Mouse (Mus musculus) neural tube, embryonic 13.5 days (tissue): ENCODE measurements around the gene Myoz1. TPM values are rescaled to one million over a fixed set of nuclear protein-coding genes. Genes with fewer than 3 reads are reported as not detected.
"Not testable (repeated sequence)": the region's sequence is repeated elsewhere in the genome, so short reads cannot be mapped to it uniquely, and the experiment has no call there.

Experiments
- ATAC-seq: fragments of 200-750 bp; cut with Nextera tagmentation; 2 replicates; pipeline ENCODE4 v1.8.0; 2017; ENCODE audit warnings: low read depth, mild to moderate bottlenecking, moderate TSS enrichment, moderate library complexity
- H3K27ac ChIP-seq: fragments of 300-500 bp; sonication (generic); replicated peaks from 2 replicates; pipeline ENCODE4 v1.5.1; 2015; ENCODE audit warnings: moderate library complexity, mild to moderate bottlenecking, inconsistent platforms
- H3K27me3 ChIP-seq: fragments of 300-500 bp; sonication (generic); 2 replicates; pipeline ENCODE4 v1.6.1; 2015; ENCODE audit warnings: mild to moderate bottlenecking, inconsistent platforms
- H3K36me3 ChIP-seq: fragments of 300-500 bp; sonication (generic); 2 replicates; pipeline ENCODE4 v1.6.1; 2015; ENCODE audit warnings: mild to moderate bottlenecking, inconsistent platforms
- H3K4me1 ChIP-seq: fragments of 300-500 bp; sonication (generic); replicated peaks from 2 replicates; pipeline ENCODE4 v1.6.1; 2015; ENCODE audit warnings: inconsistent platforms
- H3K4me2 ChIP-seq: fragments of 300-500 bp; sonication (generic); 2 replicates; pipeline ENCODE4 v1.6.1; 2015; ENCODE audit warnings: inconsistent platforms, mild to moderate bottlenecking, moderate library complexity
- H3K4me3 ChIP-seq: fragments of 300-500 bp; sonication (generic); 2 replicates; pipeline ENCODE4 v1.5.1; 2015; ENCODE audit warnings: mild to moderate bottlenecking, inconsistent platforms
- H3K9ac ChIP-seq: fragments of 300-500 bp; sonication (generic); 2 replicates; pipeline ENCODE4 v1.6.1; 2015; ENCODE audit warnings: moderate library complexity, mild to moderate bottlenecking, inconsistent platforms
- H3K9me3 ChIP-seq: fragments of 300-500 bp; sonication (generic); 2 replicates; pipeline ENCODE4 v1.6.1; 2016; ENCODE audit warnings: inconsistent platforms
- WGBS: fragments of 180-500 bp; shearing (Covaris S2); methylation state at CpG from one replicate; pipeline ENCODE4 v1.1.7; 2015; 5-methylcytosine and 5-hydroxymethylcytosine counted together
- polyA plus RNA-seq: library from polyadenylated mRNA; unstranded; fragments of >200 nt; fragmentation: Nextera tagmentation; extraction: Ambion mirVana; gene quantifications from 2 replicates; pipeline ENCODE4 v1.2.1, GENCODE M21; 2015

Gene Myoz1
- polyA plus RNA-seq, 1 experiment from 2014 or later = not detected

- no peaks in the 10 kb centered on the region for H3K36me3 ChIP-seq
- H3K9ac ChIP-seq = peak overlapping the region; percentile 12; the same call in 1 of the 2 replicates
- no peak overlapping the region for H3K4me3 ChIP-seq
- no peaks in the 10 kb centered on the region for H3K4me1 ChIP-seq
- ATAC-seq = no peak
- no peaks in the 10 kb centered on the region for H3K27me3 ChIP-seq
- no peaks in the 10 kb centered on the region for H3K9me3 ChIP-seq
- H3K27ac ChIP-seq = no peak overlapping the region
- no peak overlapping the region for H3K4me2 ChIP-seq
- 76% methylated on average over 2 of the region's 2 CpGs for WGBS
Measured at GRCm38 (mm10) chr14:20651000-20651399, 5.3 kb downstream of the Myoz1 start.

GRCm38 (mm10) chr14:20646381-20646780 lies 10.0 kb downstream of the Myoz1 start:
- H3K9ac ChIP-seq = no peak overlapping the region
- H3K36me3 ChIP-seq = no peaks in the 10 kb centered on the region
- peaks cover 7% of the 10 kb centered on the region for H3K4me1 ChIP-seq
- H3K4me3 ChIP-seq = no peak overlapping the region
- no peak overlapping the region for H3K4me2 ChIP-seq
- no peak overlapping the region for H3K27ac ChIP-seq
- ATAC-seq = no peak
- H3K9me3 ChIP-seq = no peaks in the 10 kb centered on the region
- H3K27me3 ChIP-seq = no peaks in the 10 kb centered on the region

GRCm38 (mm10) chr14:20645547-20645946 lies 10.8 kb downstream of the Myoz1 start:
- no peak overlapping the region for H3K9ac ChIP-seq
- peaks cover 7% of the 10 kb centered on the region for H3K4me1 ChIP-seq
- no peak overlapping the region for H3K4me2 ChIP-seq
- no peaks in the 10 kb centered on the region for H3K9me3 ChIP-seq
- no peak for ATAC-seq
- H3K27me3 ChIP-seq = no peaks in the 10 kb centered on the region
- no peaks in the 10 kb centered on the region for H3K36me3 ChIP-seq
- no peak overlapping the region for H3K27ac ChIP-seq
- 37% methylated on average over 3 of the region's 3 CpGs for WGBS
- no peak overlapping the region for H3K4me3 ChIP-seq

- H3K4me3 ChIP-seq = peak overlapping the region; percentile 87
- ATAC-seq = no peak
- H3K36me3 ChIP-seq = no peaks in the 10 kb centered on the region
- H3K9ac ChIP-seq = peak overlapping the region; percentile 90
- H3K27ac ChIP-seq = peak overlapping the region; percentile 95
- H3K4me1 ChIP-seq = peaks cover 17% of the 10 kb centered on the region
- no peaks in the 10 kb centered on the region for H3K27me3 ChIP-seq
- H3K4me2 ChIP-seq = peak overlapping the region; percentile 91
- 14% methylated on average over 10 of the region's 10 CpGs for WGBS
- no peaks in the 10 kb centered on the region for H3K9me3 ChIP-seq
Measured at GRCm38 (mm10) chr14:20641438-20641875, 14.9 kb downstream of the Myoz1 start.

DNA sequence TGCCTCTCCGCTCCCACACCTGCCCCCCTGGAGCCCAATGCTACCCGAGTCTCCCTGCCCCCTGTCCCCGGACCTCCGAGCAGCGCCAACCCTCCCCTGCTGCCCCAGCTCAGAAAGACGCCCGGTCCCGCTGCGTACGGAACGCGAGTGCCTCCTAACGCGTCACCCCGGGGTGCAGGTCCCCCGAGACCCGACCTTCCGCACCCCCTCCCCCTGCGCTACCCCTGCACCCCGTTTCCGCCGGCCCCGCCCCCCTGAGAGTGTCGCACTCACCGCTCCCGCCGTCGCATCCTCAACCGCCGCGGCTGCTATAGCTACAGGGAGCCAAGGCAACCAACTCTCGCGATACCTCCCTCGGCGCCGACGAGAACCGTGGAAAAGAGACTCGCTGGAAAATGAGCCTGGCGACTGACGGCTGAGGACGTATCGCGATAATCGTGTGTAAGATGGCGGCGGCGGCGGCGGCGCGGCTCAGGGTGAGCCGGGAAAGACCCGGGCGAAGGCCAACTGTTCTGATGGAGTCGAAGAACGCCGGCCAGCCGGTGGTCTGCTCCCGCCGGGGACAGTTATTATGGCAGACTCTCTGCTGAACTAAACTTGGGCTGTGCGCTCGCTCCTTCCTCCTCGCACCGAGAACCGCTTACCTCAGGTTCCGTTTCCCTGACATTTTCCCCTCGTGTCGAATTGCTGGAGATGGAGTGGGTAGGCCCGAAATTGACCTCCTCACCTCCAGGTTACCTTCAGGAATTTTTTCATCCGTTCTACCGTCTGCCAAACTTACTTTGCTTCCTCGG lies 15.5 kb downstream of the Myoz1 start, which contains the start of gene Usp54:
Gene Usp54 (minus strand): TSS at position 420 of the 794 bp plus-strand sequence.
- under 1% methylated on average over 72 of the region's 73 CpGs for whole genome bisulfite sequencing
- peak; percentile 96 for ATAC-seq

DNA sequence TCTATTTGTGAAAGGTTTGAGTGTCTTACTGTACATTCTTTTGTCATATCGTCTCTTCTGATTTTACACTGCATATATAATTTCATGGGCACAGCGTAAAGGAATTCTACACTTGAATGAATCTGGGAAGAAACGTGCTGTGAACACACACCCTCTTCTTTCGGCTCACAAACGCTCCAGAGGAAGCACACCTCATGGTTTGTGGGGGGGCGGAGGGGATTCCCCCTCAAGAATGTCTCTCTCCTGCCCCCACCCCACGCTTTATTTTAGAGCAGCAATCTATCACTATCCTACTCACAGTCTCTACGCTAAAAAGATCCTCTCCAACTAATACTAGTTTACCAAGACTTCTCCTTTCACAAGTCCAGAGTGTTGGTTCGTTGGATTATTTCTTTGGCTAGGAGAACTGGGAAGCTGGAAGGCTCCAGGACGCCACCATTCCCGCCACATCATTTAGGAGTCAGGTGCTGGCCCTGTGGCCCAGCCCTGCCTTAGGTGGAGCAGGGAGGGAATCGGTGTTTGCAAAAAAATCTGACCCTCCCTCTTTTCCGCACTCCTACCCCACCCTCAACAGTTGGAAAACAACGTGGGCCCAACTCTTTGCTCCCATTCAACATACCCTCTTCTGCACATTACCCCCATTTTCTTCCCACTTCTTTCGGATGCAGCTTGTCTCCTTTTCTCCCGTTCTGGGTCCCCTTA lies 16.3 kb downstream of the Myoz1 start:
- H3K4me1 ChIP-seq = peaks cover 17% of the 10 kb centered on the region
- no peaks in the 10 kb centered on the region for H3K9me3 ChIP-seq
- peak overlapping the region; percentile 91 for H3K4me2 ChIP-seq
- 2% methylated on average over 16 of the region's 16 CpGs for WGBS
- H3K36me3 ChIP-seq = no peaks in the 10 kb centered on the region
- peak; percentile 71 for ATAC-seq
- peak overlapping the region; percentile 90 for H3K9ac ChIP-seq
- peak overlapping the region; percentile 95 for H3K27ac ChIP-seq
- no peaks in the 10 kb centered on the region for H3K27me3 ChIP-seq
- peak overlapping the region; percentile 87 for H3K4me3 ChIP-seq

More for the DNA sequence above, 15.5 kb downstream of the Myoz1 start, which contains the start of gene Usp54:
- H3K4me2 ChIP-seq = peak within 1 kb of the TSS; percentile 91
- H3K9me3 ChIP-seq = no peaks in the 10 kb centered on the region
- no peaks in the 10 kb centered on the region for H3K27me3 ChIP-seq
- no peaks in the 10 kb centered on the region for H3K36me3 ChIP-seq
- H3K4me3 ChIP-seq = peak within 1 kb of the TSS; percentile 87
- H3K27ac ChIP-seq = peak within 1 kb of the TSS; percentile 95
- peak within 1 kb of the TSS; percentile 90 for H3K9ac ChIP-seq
- peaks cover 17% of the 10 kb centered on the region for H3K4me1 ChIP-seq

DNA sequence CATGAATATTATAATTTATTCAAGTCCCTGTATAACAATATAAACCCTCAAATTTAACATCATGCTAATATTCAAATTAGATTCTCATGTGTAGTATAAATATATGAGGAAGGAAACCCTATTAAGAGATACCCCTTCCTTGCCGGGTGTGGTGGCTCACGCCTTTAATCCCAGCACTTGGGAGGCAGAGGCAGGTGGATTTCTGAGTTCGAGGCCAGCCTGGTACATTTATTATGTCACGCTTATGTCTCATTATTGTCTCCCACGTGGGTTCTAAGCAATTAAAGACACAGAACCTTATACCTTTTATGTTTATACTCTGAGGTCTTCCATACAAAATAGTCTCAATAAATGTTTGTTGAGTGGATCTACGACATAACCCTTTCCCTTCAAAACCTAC lies 17.6 kb downstream of the Myoz1 start:
- WGBS = 83% methylated on average over 6 of the region's 6 CpGs

GRCm38 (mm10) chr14:20637818-20638574 lies 18.3 kb downstream of the Myoz1 start:
- ATAC-seq = no peak
- no peak overlapping the region for H3K4me3 ChIP-seq
- no peak overlapping the region for H3K9ac ChIP-seq
- peaks cover 17% of the 10 kb centered on the region for H3K4me1 ChIP-seq
- no peak overlapping the region for H3K27ac ChIP-seq
- no peaks in the 10 kb centered on the region for H3K27me3 ChIP-seq
- H3K9me3 ChIP-seq = no peaks in the 10 kb centered on the region
- WGBS = 91% methylated on average over 2 of the region's 2 CpGs
- H3K4me2 ChIP-seq = no peak overlapping the region
- H3K36me3 ChIP-seq = no peaks in the 10 kb centered on the region

More for the DNA sequence above, 17.6 kb downstream of the Myoz1 start:
- Histone ChIP-seq H3K4me1 (peaks cover 17% of the 10 kb centered on the region), H3K4me3 (no peak overlapping the region), H3K4me2 (no peak overlapping the region), H3K9ac (no peak overlapping the region), H3K27ac (no peak overlapping the region), H3K27me3 (no peaks in the 10 kb centered on the region), H3K9me3 (no peaks in the 10 kb centered on the region), H3K36me3 (no peaks in the 10 kb centered on the region)
- ATAC-seq = no peak

DNA sequence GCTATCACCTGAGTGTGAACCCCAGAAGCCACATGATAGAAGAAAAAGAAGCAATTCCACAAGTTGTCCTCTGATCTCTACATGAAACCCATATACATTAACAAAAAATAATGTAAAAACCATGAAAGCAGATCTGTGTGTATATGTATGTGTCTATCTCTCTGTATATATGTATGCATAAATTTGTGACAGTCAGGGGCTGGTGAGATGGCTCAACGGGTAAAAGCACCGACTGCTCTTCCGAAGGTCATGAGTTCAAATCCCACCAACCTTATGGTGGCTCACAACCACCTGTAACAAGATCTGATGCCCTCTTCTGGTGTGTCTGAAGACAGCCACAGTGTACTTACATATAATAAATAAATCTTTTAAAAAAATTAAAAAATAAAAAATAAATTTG lies 19.4 kb downstream of the Myoz1 start:
- H3K4me2 ChIP-seq, H3K27me3 ChIP-seq, H3K36me3 ChIP-seq, H3K4me3 ChIP-seq, H3K9me3 ChIP-seq, H3K9ac ChIP-seq, ATAC-seq, H3K27ac ChIP-seq: not testable (repeated sequence)
- WGBS = 94% methylated on average over 3 of the region's 3 CpGs
- H3K4me1 ChIP-seq = peaks cover 15% of the 10 kb centered on the region

- Histone ChIP-seq H3K9ac (no peak overlapping the region), H3K4me3 (no peak overlapping the region), H3K9me3 (no peaks in the 10 kb centered on the region), H3K27ac (no peak overlapping the region), H3K4me1 (peaks cover 10% of the 10 kb centered on the region), H3K4me2 (no peak overlapping the region), H3K36me3 (no peaks in the 10 kb centered on the region), H3K27me3 (no peaks in the 10 kb centered on the region)
- WGBS = 98% methylated on average over 2 of the region's 2 CpGs
- no peak for ATAC-seq
Measured at GRCm38 (mm10) chr14:20635546-20635945, 20.8 kb downstream of the Myoz1 start.

DNA sequence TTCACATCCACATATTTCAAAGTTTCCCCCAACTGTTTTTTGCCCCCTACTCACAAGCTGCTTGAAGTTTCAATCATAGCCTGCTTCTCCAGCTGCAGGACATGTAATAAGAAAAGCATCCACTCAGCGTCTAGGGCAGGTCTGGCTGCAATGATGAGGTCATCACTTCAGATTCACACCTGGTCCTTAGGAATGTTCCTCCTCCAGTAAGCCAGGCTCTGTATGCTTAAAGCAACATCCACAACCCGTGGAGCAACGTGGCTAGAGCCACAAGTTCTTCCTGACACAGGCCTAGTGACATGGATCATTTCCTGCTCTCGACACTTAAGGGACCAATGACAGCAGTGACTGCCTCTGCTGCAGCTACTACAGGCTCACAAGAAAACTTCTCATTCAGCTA lies 25.1 kb downstream of the Myoz1 start:
- WGBS = 72% methylated on average over 4 of the region's 4 CpGs

DNA sequence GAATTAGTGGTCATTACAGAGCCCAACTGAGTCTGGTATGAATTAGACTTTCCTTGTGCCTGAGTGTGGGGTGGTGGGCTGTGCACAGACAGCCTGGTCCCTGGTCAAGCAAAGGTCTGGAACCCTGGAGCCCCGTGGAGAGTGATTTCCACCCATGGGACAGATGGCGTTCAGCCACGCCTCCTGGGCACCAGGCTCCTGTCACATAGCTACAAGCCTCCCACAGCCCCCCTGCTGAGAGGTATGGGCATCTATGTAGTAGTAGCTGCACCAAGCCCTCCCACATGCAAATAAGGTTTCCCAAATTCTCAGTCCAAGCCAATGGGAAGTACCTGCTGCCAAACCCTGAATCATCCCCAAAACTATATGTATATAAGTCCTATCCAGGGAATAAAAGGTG lies 29.4 kb downstream of the Myoz1 start:
- H3K4me1 ChIP-seq = no peaks in the 10 kb centered on the region
- H3K9me3 ChIP-seq = no peaks in the 10 kb centered on the region
- no peaks in the 10 kb centered on the region for H3K27me3 ChIP-seq
- ATAC-seq = no peak
- H3K27ac ChIP-seq = no peak overlapping the region
- H3K36me3 ChIP-seq = no peaks in the 10 kb centered on the region
- WGBS = 71% methylated on average over 3 of the region's 3 CpGs
- H3K4me2 ChIP-seq = no peak overlapping the region
- no peak overlapping the region for H3K9ac ChIP-seq
- H3K4me3 ChIP-seq = no peak overlapping the region

More for the DNA sequence above, 25.1 kb downstream of the Myoz1 start:
- no peaks in the 10 kb centered on the region for H3K36me3 ChIP-seq
- no peak overlapping the region for H3K4me2 ChIP-seq
- no peaks in the 10 kb centered on the region for H3K27me3 ChIP-seq
- no peak overlapping the region for H3K4me3 ChIP-seq
- no peak overlapping the region for H3K9ac ChIP-seq
- no peaks in the 10 kb centered on the region for H3K4me1 ChIP-seq
- no peaks in the 10 kb centered on the region for H3K9me3 ChIP-seq
- no peak for ATAC-seq
- no peak overlapping the region for H3K27ac ChIP-seq
